Mouse (Mus musculus) liver, embryonic 13.5 days (tissue): ENCODE data around the gene Inhbb. TPM values are rescaled to one million over a fixed set of nuclear protein-coding genes. Genes with fewer than 3 reads are reported as not detected.

Source experiments
- ATAC-seq: fragments of 200-750 bp; cut with Nextera tagmentation; 2 replicates; pipeline ENCODE4 v1.8.0; 2017; ENCODE audit warnings: low read depth, mild to moderate bottlenecking, moderate number of reproducible peaks, moderate library complexity
- DNase-seq: peaks from one replicate; pipeline ENCODE4 v3.0.0; 2022
- H3K27ac ChIP-seq: fragments of 300-500 bp; sonication (generic); 2 replicates; pipeline ENCODE4 v1.5.1; 2015; ENCODE audit warnings: moderate library complexity, mild to moderate bottlenecking, inconsistent platforms
- H3K27me3 ChIP-seq: fragments of 300-500 bp; sonication (generic); 2 replicates; pipeline ENCODE4 v1.6.1; 2015; ENCODE audit warnings: mild to moderate bottlenecking, inconsistent platforms
- H3K36me3 ChIP-seq: fragments of 300-500 bp; sonication (generic); 2 replicates; pipeline ENCODE4 v1.6.1; 2015; ENCODE audit warnings: mild to moderate bottlenecking, inconsistent platforms
- H3K4me1 ChIP-seq: fragments of 300-500 bp; sonication (generic); replicated peaks from 2 replicates; pipeline ENCODE4 v1.6.1; 2015; ENCODE audit warnings: inconsistent platforms
- H3K4me2 ChIP-seq: fragments of 300-500 bp; sonication (generic); 2 replicates; pipeline ENCODE4 v1.6.1; 2015; ENCODE audit warnings: inconsistent platforms, mild to moderate bottlenecking, moderate library complexity
- H3K4me3 ChIP-seq: fragments of 300-500 bp; sonication (generic); replicated peaks from 2 replicates; pipeline ENCODE4 v1.5.1; 2015; ENCODE audit warnings: mild to moderate bottlenecking, inconsistent platforms
- H3K9ac ChIP-seq: fragments of 300-500 bp; sonication (generic); 2 replicates; pipeline ENCODE4 v1.6.1; 2015; ENCODE audit warnings: mild to moderate bottlenecking, inconsistent platforms
- H3K9me3 ChIP-seq: fragments of 300-500 bp; sonication (generic); replicated peaks from 2 replicates; pipeline ENCODE4 v1.6.1; 2016; ENCODE audit warnings: inconsistent platforms
- WGBS: fragments of 180-500 bp; shearing (Covaris S2); methylation state at CpG from one replicate; pipeline ENCODE4 v1.1.7; 2015; ENCODE audit not compliant: insufficient replicate concordance; 5-methylcytosine and 5-hydroxymethylcytosine counted together
- polyA plus RNA-seq: library from polyadenylated mRNA; unstranded; fragments of >200 nt; fragmentation: Nextera tagmentation; extraction: Ambion mirVana; gene quantifications from 2 replicates; pipeline ENCODE4 v1.2.1, GENCODE M21; 2015

The Inhbb gene
- polyA plus RNA-seq, 1 experiment from 2014 or later = 0.09 TPM

DNA sequence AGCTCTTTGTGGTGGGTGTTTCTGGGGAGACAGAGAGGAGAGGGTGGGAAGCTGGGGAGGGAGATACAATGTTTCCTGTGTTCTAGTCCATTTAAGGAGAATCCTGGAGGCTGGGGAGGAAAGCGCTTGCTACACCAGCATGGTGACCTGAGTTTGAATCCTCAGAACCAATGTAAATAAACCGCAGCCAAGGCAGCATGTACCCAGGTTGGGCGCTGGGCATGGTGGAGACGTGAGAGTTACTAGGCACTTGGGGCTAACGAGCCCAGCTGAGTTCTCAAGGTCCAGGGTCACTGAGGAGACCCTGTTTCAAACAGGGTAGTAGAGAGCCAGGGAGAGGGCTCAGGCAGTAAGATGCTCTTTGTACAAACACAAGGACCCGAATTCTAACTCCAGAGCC, 55.7 kb downstream of the Inhbb start:
- 56% methylated on average over 6 of the region's 6 CpGs for WGBS
- no peak overlapping the region for H3K4me3 ChIP-seq
- H3K9me3 ChIP-seq = no peaks in the 10 kb centered on the region
- DNase-seq (no peak), ATAC-seq (no peak)
- no peak overlapping the region for H3K27ac ChIP-seq
- no peak overlapping the region for H3K4me2 ChIP-seq
- no peaks in the 10 kb centered on the region for H3K4me1 ChIP-seq
- no peaks in the 10 kb centered on the region for H3K27me3 ChIP-seq
- H3K9ac ChIP-seq = no peak overlapping the region
- H3K36me3 ChIP-seq = no peaks in the 10 kb centered on the region

Other genes starting within 250 kb of the Inhbb start
- 43.9 and 47.2 TPM in 2 replicates for gene Ralb, start 82.5 kb upstream of the Inhbb start, polyA plus RNA-seq
- 9.8 and 10.2 TPM in 2 replicates for gene Tmem185b, start 103.9 kb upstream of the Inhbb start, polyA plus RNA-seq
- gene Epb41l5, start 226.8 kb upstream of the Inhbb start, polyA plus RNA-seq = 11.8 and 15.6 TPM in 2 replicates